Mouse (Mus musculus) testis, adult 2 months (tissue): ENCODE results near the gene Olfr1240.

Experiments used
- CTCF ChIP-seq: fragments of 200-500 bp; IDR thresholded peaks from 2 replicates; pipeline ENCODE4 v1.5.1; 2012; ENCODE audit warnings: low read depth, mild to moderate bottlenecking, inconsistent platforms, low read length, moderate library complexity; ENCODE audit not compliant: control insufficient read depth, insufficient read depth, insufficient replicate concordance
- POLR2A ChIP-seq: fragments of 200-500 bp; IDR thresholded peaks from 2 replicates; pipeline ENCODE4 v1.6.1; 2012; ENCODE audit warnings: low read depth, mild to moderate bottlenecking, inconsistent platforms, low read length, moderate library complexity; ENCODE audit not compliant: control insufficient read depth

DNA sequence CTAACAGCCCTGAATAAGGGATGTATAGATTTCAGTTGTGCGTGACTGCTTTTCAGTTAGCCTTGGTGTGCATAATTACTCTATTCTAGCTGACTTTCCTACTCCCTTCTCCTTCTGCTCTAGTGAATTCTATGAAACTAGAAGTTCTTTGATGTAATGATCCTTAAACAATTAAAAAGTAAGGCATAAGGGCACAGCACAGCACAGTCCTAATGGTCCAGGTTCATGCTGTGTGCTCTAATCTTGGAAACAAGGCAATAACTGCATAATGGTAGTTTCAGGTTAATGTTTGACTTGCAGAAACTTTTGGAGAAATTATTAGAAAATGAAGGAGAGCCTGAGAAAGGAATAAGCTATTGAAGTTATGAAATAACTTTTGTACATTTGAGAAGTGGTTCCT lies 28.2 kb downstream of the Olfr1240 start:
- no peak for TF ChIP-seq CTCF
- no peak for TF ChIP-seq POLR2A
